Mouse (Mus musculus): ENCODE results near the gene Taok3.

GRCm38 (mm10) chr5:117160499-117160898 is 40.6 kb downstream of the Taok3 start:
- TF ChIP-seq CTCF (IDR thresholded peaks at IDR 0.05; ENCODE audit: extremely low read depth, insufficient read depth, low read length): no peak
- no peak for TF ChIP-seq POLR2A (IDR thresholded peaks at IDR 0.05; ENCODE audit: extremely low read depth, insufficient read depth, low read length)
